Mouse (Mus musculus) limb, embryonic 11.5 days (tissue): ENCODE results near the gene Zdhhc4. TPM values are rescaled to one million over a fixed set of nuclear protein-coding genes. Genes with fewer than 3 reads are reported as not detected.

Experiments
- ATAC-seq: fragments of 200-750 bp; cut with Nextera tagmentation; 2 replicates; pipeline ENCODE4 v1.8.0; 2017; ENCODE audit warnings: low read depth; ENCODE audit not compliant: insufficient number of reproducible peaks, low FRiP score, low TSS enrichment
- DNase-seq: peaks from one replicate; pipeline ENCODE4 v3.0.0-alpha.2; 2015; ENCODE audit warnings: low spot score
- H3K27ac ChIP-seq: fragments of 300-500 bp; sonication (generic); replicated peaks from 2 replicates; pipeline ENCODE4 v1.5.1; 2014; ENCODE audit warnings: low read depth, mild to moderate bottlenecking, low read length
- H3K27me3 ChIP-seq: fragments of 300-500 bp; sonication (generic); 2 replicates; pipeline ENCODE4 v1.6.1; 2014; ENCODE audit warnings: mild to moderate bottlenecking, low read length, mixed read lengths; ENCODE audit not compliant: control insufficient read depth, insufficient read depth
- H3K36me3 ChIP-seq: fragments of 300-500 bp; sonication (generic); 2 replicates; pipeline ENCODE4 v1.6.1; 2014; ENCODE audit warnings: mild to moderate bottlenecking, low read length, moderate library complexity, mixed read lengths; ENCODE audit not compliant: control insufficient read depth, insufficient read depth
- H3K4me1 ChIP-seq: fragments of 300-500 bp; sonication (generic); 2 replicates; pipeline ENCODE4 v1.6.1; 2014; ENCODE audit warnings: low read length, mixed read lengths; ENCODE audit not compliant: control insufficient read depth, insufficient read depth
- H3K4me2 ChIP-seq: fragments of 300-500 bp; sonication (generic); 2 replicates; pipeline ENCODE4 v1.6.1; 2014; ENCODE audit warnings: low read depth, mild to moderate bottlenecking, moderate library complexity; ENCODE audit not compliant: severe bottlenecking
- H3K4me3 ChIP-seq: fragments of 300-500 bp; sonication (generic); 2 replicates; pipeline ENCODE4 v1.5.1; 2014; ENCODE audit warnings: low read depth, low read length
- H3K9ac ChIP-seq: fragments of 300-500 bp; sonication (generic); 2 replicates; pipeline ENCODE4 v1.6.1; 2014; ENCODE audit warnings: mild to moderate bottlenecking, low read length
- H3K9me3 ChIP-seq: fragments of 300-500 bp; sonication (generic); 2 replicates; pipeline ENCODE4 v1.6.1; 2016; ENCODE audit warnings: low read length; ENCODE audit not compliant: control insufficient read depth
- WGBS: fragments of 180-500 bp; shearing (Covaris S2); extraction: QIAGEN DNeasy Blood & Tissue Kit; methylation state at CpG from one replicate; pipeline ENCODE4 v1.1.7; 2014; 5-methylcytosine and 5-hydroxymethylcytosine counted together
- polyA plus RNA-seq: library from polyadenylated mRNA; unstranded; fragments of >200 nt; fragmentation: Nextera tagmentation; extraction: Ambion mirVana; gene quantifications from 2 replicates; pipeline ENCODE4 v1.2.1, GENCODE M21; 2014

The Zdhhc4 gene
- polyA plus RNA-seq: 74.1 and 75.1 TPM in 2 replicates

DNA sequence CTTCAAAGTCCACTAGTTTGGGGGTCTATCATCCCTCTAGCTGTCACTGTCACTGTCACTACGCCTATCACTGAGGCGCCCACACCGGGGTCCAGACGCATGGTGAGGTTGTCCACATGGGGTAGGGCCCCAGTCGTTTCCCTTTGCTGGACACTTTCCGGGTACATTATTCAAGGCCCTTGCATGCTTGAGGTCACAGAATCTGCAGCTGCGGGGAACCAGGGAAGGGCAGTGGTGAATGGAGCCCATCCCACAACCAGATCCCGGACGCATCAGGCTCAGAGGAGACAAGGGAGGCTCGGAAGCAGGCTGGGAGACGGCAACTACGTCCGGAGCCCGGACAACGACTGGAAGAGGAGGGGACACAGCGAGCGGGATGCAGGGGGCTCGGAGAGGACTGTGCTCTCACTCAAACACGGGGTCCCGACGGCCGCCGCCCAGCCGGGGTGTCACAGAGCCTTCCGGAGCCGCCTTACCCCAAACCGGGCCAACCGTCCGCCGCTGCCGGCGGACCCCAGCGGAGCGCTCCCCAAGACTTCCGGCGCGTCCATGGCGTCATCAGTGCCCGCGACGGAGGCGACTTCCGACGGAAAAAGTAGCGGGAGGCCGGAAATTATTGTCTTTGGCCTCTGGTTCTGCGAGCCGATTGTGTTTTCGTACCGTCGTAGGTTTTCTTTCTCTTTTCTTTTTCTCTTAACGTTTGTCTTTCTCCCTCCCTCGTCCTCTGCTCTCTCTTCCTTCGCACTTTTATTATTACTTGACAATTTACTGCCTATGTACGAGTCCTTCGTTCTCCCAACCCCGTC lies at the start of gene Zdhhc4:
Gene Zdhhc4 (minus strand): TSS at position 567 of the 806 bp plus-strand sequence.
- peaks cover 5% of the 10 kb centered on the region for H3K4me1 ChIP-seq
- under 1% methylated on average over 52 of the region's 57 CpGs for WGBS
- H3K27ac ChIP-seq: no peak within 1 kb of the TSS
- peak; percentile 97 for DNase-seq
- H3K27me3 ChIP-seq: no peaks in the 10 kb centered on the region
- H3K4me3 ChIP-seq: peak within 1 kb of the TSS; percentile 98
- peak within 1 kb of the TSS; percentile 88 for H3K9ac ChIP-seq
- no peaks in the 10 kb centered on the region for H3K9me3 ChIP-seq
- peak; percentile 40; the same call in 1 of the 2 replicates for ATAC-seq
- peaks cover 6% of the 10 kb centered on the region; the same call in 1 of the 2 replicates for H3K36me3 ChIP-seq
- H3K4me2 ChIP-seq: peak within 1 kb of the TSS; percentile 86

DNA sequence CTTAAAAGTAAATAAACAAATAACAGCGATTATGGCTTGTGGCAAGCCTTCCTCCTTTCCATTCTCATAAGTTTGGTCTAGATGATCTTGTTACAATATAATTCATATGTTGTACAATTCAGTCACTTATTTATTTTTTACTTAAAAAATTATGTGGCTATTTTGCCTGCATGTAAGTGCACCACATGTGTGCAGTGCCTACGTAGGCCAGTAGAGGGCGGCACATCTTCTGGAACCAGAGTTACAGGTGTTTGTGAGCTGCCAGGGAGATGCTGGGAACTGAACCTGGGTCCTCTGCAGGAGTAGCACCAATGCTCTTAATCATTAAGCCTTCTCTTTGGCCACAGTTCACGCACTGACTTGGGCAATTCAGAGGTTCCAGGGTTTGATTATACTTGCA lies 47.1 kb upstream of the Zdhhc4 start:
- 86% methylated on average over 4 of the region's 4 CpGs for WGBS
- ATAC-seq (no peak), DNase-seq (no peak)

DNA sequence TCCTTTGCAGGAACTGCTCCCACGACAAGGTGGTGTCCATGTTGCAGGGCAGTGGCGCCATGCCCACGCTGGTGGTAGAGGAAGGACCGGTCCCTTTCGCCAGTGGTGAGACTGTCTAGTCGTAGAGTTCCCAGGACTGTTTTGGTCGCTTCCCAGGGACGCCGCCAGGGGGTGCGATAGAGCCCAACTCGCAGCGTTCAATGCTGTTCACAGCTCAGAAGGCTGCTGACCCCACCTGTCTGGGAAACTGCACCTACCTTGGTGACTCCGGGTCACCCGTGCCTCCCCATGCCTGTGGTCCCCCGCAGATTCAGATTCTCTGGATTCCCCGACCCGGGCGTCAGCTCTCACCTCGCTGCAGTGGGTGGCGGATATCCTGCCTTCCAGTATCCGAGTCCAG lies 46.2 kb upstream of the Zdhhc4 start:
- Histone ChIP-seq H3K4me1 (peaks cover 3% of the 10 kb centered on the region; the same call in 1 of the 2 replicates), H3K4me3 (no peak overlapping the region), H3K27me3 (peaks cover 49% of the 10 kb centered on the region), H3K27ac (no peak overlapping the region), H3K36me3 (no peaks in the 10 kb centered on the region), H3K9ac (no peak overlapping the region), H3K4me2 (no peak overlapping the region), H3K9me3 (no peaks in the 10 kb centered on the region; the same call in 1 of the 2 replicates)
- peak; percentile 45 for ATAC-seq
- DNase-seq: peak; percentile 86
- 10% methylated on average over 21 of the region's 21 CpGs for WGBS

More for the DNA sequence above, 47.1 kb upstream of the Zdhhc4 start:
- Histone ChIP-seq H3K4me2 (no peak overlapping the region), H3K9me3 (no peaks in the 10 kb centered on the region; the same call in 1 of the 2 replicates), H3K27ac (no peak overlapping the region), H3K4me3 (no peak overlapping the region), H3K36me3 (no peaks in the 10 kb centered on the region), H3K4me1 (peaks cover 3% of the 10 kb centered on the region; the same call in 1 of the 2 replicates), H3K27me3 (peaks cover 40% of the 10 kb centered on the region), H3K9ac (no peak overlapping the region)

DNA sequence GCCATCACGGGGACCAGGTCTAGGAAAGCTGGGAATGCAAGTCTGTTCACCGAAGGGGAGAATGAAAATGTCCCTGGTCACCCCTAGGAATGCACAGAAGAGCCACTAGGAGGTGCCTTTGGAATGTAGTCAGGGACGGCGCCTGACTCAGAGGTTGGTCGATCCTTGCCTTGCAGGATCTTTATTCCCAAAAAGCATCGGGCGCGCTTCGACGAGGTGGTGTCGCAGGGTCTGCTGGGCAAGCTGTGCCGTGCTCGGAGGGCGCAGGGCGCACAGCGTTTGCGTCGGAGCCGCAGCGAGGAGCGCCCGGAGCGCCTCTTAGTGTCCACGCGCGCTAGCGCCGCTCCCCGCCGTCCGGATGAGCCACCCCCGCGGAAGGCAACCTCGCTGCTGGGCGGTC lies 43.8 kb upstream of the Zdhhc4 start:
- under 1% methylated on average over 35 of the region's 35 CpGs for WGBS
- Histone ChIP-seq H3K4me2 (peak overlapping the region; percentile 43), H3K4me3 (peak overlapping the region; percentile 13; the same call in 1 of the 2 replicates), H3K27me3 (peaks cover 73% of the 10 kb centered on the region), H3K9ac (no peak overlapping the region), H3K36me3 (no peaks in the 10 kb centered on the region), H3K4me1 (peaks cover 9% of the 10 kb centered on the region), H3K27ac (no peak overlapping the region), H3K9me3 (no peaks in the 10 kb centered on the region; the same call in 1 of the 2 replicates)
- DNase-seq (peak; percentile 37), ATAC-seq (no peak)

DNA sequence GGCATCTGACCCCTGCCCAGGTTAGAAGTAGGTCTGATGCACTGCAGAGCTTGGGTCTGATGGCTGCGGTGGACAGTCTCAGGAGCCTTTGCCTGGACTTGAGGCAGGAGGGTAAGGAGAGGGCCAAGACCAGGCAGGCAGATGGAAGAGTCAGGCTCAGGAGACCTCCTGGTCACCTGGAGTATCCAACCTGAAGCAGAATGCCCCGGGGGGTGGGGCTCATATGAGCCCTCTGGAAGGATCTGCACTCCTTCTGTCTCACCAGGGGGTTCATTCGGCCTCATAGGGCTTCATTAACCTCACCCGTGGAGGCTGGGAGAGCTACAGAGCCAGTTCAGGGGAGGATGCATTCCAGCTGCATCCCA lies 42.1 kb upstream of the Zdhhc4 start:
- H3K9me3 ChIP-seq: no peaks in the 10 kb centered on the region
- WGBS: 59% methylated on average over 4 of the region's 4 CpGs
- H3K4me1 ChIP-seq: peaks cover 9% of the 10 kb centered on the region
- ATAC-seq: no peak
- H3K4me3 ChIP-seq: no peak overlapping the region
- no peak overlapping the region for H3K4me2 ChIP-seq
- no peak for DNase-seq
- H3K9ac ChIP-seq: no peak overlapping the region
- no peak overlapping the region for H3K27ac ChIP-seq
- H3K36me3 ChIP-seq: no peaks in the 10 kb centered on the region
- peaks cover 77% of the 10 kb centered on the region for H3K27me3 ChIP-seq

DNA sequence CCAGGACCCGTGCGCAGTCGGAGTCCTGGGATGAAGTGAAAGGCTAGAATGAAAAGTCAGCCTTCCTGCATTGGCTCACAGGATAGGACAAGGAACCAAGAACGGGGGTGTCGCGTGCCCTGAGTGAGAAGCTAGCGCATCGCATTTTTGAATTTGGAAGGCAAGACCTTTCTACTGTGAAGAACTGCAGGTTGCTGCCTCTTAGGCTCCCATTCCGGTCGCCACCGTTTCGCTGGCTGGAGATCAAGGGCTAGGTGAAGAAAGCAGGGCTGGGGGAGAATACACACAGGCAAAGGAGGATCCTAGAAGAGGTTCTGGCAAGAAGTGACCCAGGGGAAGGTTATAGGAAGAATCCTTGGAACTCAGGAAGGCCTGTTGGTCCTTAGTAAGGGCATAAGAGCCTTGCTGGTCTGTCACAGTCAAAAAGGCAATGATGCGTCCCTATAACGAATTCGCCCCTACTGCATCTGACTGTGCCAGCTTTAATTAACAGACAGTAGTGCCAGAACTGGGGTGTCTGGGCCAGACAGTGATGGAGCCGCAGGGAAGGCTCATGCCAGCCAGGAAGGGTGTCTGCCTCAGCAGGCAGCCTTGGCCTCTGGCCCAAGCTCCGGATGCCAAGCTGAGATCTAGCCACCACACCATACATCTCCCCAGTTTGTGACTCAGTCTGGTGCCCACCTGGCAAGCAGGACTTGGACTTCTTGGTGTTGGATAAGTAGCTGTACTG lies 41.5 kb upstream of the Zdhhc4 start:
- H3K4me3 ChIP-seq: no peak overlapping the region
- no peaks in the 10 kb centered on the region for H3K36me3 ChIP-seq
- H3K4me2 ChIP-seq: peak overlapping the region; percentile 36; the same call in 1 of the 2 replicates
- no peak overlapping the region for H3K9ac ChIP-seq
- DNase-seq (no peak), ATAC-seq (no peak)
- peaks cover 9% of the 10 kb centered on the region for H3K4me1 ChIP-seq
- H3K27me3 ChIP-seq: peaks cover 79% of the 10 kb centered on the region
- no peak overlapping the region for H3K27ac ChIP-seq
- H3K9me3 ChIP-seq: no peaks in the 10 kb centered on the region
- 25% methylated on average over 17 of the region's 17 CpGs for WGBS

DNA sequence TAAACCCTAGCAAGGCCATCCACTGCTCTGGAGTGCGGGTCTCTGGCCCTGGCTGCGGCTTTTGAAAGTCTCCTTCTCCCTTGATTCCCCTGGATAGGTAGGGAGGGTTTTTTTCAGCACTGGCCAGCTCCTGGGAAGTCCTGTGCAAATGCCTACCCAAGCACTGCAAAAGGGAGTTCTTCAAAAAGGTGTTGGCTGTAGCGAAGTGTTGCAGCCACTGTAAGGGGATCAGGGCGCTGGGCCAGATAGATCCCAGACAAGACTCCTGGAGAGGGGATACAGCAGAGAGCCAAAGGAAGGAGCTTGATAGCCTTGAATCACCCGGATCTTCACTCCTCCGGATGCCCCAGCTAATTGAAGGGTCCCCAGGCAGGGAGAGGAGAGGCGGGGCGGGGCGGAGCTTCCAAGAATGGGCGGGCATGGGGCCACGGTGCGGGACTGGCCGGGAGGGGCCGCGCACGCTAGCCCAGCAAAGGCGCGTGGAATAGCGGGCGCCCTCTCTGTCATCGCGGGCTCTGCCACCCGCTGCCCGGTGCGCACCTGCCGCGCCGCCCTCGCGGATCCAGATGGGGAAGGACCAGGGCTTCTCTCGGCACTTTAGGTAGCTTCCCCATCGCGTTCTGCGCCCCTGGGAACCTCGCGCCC lies 40.7 kb upstream of the Zdhhc4 start:
- Histone ChIP-seq H3K27ac (no peak overlapping the region), H3K4me3 (no peak overlapping the region), H3K27me3 (peaks cover 76% of the 10 kb centered on the region), H3K36me3 (no peaks in the 10 kb centered on the region), H3K4me1 (peaks cover 9% of the 10 kb centered on the region), H3K9me3 (no peaks in the 10 kb centered on the region), H3K4me2 (peak overlapping the region; percentile 36), H3K9ac (no peak overlapping the region)
- WGBS: 1% methylated on average over 30 of the region's 36 CpGs
- ATAC-seq: no peak
- DNase-seq: peak; percentile 36

DNA sequence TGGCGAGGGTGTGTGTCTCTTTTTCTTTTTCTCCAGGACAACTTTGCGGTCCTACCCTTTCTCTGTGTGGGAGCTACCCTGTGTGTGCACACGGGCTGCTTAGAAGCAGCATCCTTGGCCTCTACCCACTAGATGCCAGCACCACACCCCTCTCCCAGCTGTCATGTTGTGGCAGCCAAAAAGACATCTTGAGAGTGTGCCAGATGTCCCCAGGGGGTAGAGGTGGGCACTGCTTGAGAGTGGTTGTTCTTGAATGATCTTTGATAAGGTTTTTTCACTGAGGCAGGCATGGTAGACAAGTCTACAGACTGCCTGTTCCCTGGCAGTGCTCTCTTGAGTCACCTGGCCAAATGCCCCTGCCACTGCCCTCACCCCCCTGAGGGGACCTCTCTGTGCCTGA lies 38.9 kb upstream of the Zdhhc4 start:
- H3K4me1 ChIP-seq: peaks cover 7% of the 10 kb centered on the region
- no peaks in the 10 kb centered on the region for H3K36me3 ChIP-seq
- 76% methylated on average over 3 of the region's 3 CpGs for WGBS
- no peak overlapping the region for H3K27ac ChIP-seq
- H3K27me3 ChIP-seq: peaks cover 59% of the 10 kb centered on the region
- no peak overlapping the region for H3K9ac ChIP-seq
- H3K4me2 ChIP-seq: no peak overlapping the region
- H3K9me3 ChIP-seq: no peaks in the 10 kb centered on the region
- DNase-seq: no peak
- no peak for ATAC-seq
- no peak overlapping the region for H3K4me3 ChIP-seq
